Mouse (Mus musculus): ENCODE results near the gene Ccdc85b. TPM values are rescaled to one million over a fixed set of nuclear protein-coding genes. Genes with fewer than 3 reads are reported as not detected.
"Not testable (repeated sequence)": the region's sequence is repeated elsewhere in the genome, so short reads cannot be mapped to it uniquely, and the experiment has no call there.

Ccdc85b gene
- total and polyA plus RNA-seq, 2 experiments from 2014 or later = 15.6 to 19.4 TPM

DNA sequence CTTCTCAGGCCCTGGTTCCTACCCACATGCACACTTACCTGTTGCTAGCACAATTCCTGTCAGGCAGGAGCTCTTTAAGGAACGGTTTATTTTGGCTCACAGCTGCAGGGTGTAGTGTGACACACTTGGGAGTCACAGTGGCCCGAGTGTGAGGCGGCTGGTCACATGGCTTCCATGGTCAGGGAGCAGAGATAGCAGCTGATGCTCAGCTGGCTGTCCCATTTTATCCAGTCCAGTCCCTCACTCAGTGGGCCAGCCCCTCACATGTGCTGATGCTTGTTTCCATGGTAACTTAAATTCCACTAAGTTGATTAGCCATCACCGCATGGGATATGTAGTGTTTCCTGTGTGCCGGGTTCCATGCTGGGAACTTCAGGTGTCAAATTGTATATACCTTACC lies 45.7 kb downstream of the Ccdc85b start:
- H3K4me3 ChIP-seq (ENCODE audit: low read depth, low read length) = no peak overlapping the region
- no peaks in the 10 kb centered on the region for H3K27me3 ChIP-seq (ENCODE audit: insufficient read depth, low read length)
- H3K4me2 ChIP-seq (ENCODE audit: low read depth, low read length, poor library complexity, severe bottlenecking) = no peak overlapping the region
- WGBS = 65% methylated on average over 5 of the region's 5 CpGs
- no peak for TF ChIP-seq CTCF (IDR thresholded peaks at IDR 0.05)
- H3K36me3 ChIP-seq (ENCODE audit: insufficient read depth, low read length) = no peaks in the 10 kb centered on the region
- H3K9me3 ChIP-seq (ENCODE audit: low read length) = no peaks in the 10 kb centered on the region
- ATAC-seq (ENCODE audit: low FRiP score) (no peak), DNase-seq (ENCODE audit: low spot score) (no peak)
- H3K4me1 ChIP-seq (ENCODE audit: insufficient read depth, low read length) = peaks cover 4% of the 10 kb centered on the region; the same call in 1 of the 2 replicates
- H3K9ac ChIP-seq (replicated peaks; ENCODE audit: low read length, poor library complexity, severe bottlenecking) = no peak overlapping the region
- H3K27ac ChIP-seq (ENCODE audit: low read depth, low read length) = no peak overlapping the region

DNA sequence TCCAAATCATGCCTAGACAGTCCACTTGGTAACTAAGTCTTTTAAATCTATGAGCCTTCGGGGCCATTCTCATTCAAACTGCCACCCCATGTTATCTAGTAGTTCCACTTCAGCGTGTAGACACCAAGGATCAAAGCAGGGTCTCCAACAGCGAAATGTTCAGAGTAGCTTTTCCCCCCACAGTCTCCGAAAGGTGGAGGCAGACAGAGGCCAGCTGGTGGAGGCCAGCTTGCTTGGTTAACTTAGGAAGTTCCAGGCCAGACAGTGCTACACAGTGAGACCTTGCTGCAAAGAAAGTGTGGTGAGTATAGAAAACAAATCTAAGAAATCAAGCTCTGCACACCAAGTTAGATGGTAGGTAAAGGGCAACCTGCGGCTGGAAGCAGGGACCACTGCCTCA lies 47.1 kb downstream of the Ccdc85b start:
- WGBS = 87% methylated on average over 5 of the region's 5 CpGs
- Histone ChIP-seq H3K9me3 (ENCODE audit: low read length) (no peaks in the 10 kb centered on the region), H3K9ac (replicated peaks; ENCODE audit: low read length, poor library complexity, severe bottlenecking) (no peak overlapping the region), H3K4me3 (ENCODE audit: low read depth, low read length) (no peak overlapping the region), H3K27me3 (ENCODE audit: insufficient read depth, low read length) (no peaks in the 10 kb centered on the region), H3K36me3 (ENCODE audit: insufficient read depth, low read length) (no peaks in the 10 kb centered on the region), H3K4me1 (ENCODE audit: insufficient read depth, low read length) (peaks cover 4% of the 10 kb centered on the region; the same call in 1 of the 2 replicates), H3K27ac (ENCODE audit: low read depth, low read length) (no peak overlapping the region), H3K4me2 (ENCODE audit: low read depth, low read length, poor library complexity, severe bottlenecking) (no peak overlapping the region)
- ATAC-seq (ENCODE audit: low FRiP score) = no peak
- DNase-seq (ENCODE audit: low spot score) = no peak
- no peak for TF ChIP-seq CTCF (IDR thresholded peaks at IDR 0.05)

DNA sequence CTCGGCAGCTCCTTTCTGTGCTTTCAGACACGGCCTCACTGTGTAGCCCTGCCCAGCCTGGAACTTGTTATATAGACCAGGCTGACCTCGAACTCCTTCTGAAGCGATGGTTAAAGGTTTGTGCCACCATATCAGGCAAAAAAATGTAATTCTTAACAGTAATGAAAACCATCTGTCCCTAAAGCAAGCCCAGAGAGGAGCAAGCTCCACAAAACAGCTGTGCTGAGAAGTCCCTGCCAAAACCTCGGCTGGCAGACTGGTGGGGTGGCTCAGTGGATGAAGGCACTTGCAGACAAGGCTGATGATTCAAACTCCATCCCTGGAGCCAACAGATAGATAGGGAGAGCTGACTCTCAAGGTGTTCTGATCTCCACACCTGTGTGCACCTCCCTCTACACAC lies 48.6 kb downstream of the Ccdc85b start:
- no peak for TF ChIP-seq CTCF (IDR thresholded peaks at IDR 0.05)
- H3K4me1 ChIP-seq (ENCODE audit: insufficient read depth, low read length) = peaks cover 4% of the 10 kb centered on the region; the same call in 1 of the 2 replicates
- no peaks in the 10 kb centered on the region for H3K9me3 ChIP-seq (ENCODE audit: low read length)
- 80% methylated on average over 5 of the region's 5 CpGs for WGBS
- no peaks in the 10 kb centered on the region for H3K36me3 ChIP-seq (ENCODE audit: insufficient read depth, low read length)
- H3K27me3 ChIP-seq (ENCODE audit: insufficient read depth, low read length) = no peaks in the 10 kb centered on the region
- H3K9ac ChIP-seq (replicated peaks; ENCODE audit: low read length, poor library complexity, severe bottlenecking) = no peak overlapping the region
- DNase-seq (ENCODE audit: low spot score) (no peak), ATAC-seq (ENCODE audit: low FRiP score) (no peak)
- H3K4me3 ChIP-seq (ENCODE audit: low read depth, low read length) = no peak overlapping the region
- no peak overlapping the region for H3K4me2 ChIP-seq (ENCODE audit: low read depth, low read length, poor library complexity, severe bottlenecking)
- no peak overlapping the region for H3K27ac ChIP-seq (ENCODE audit: low read depth, low read length)

DNA sequence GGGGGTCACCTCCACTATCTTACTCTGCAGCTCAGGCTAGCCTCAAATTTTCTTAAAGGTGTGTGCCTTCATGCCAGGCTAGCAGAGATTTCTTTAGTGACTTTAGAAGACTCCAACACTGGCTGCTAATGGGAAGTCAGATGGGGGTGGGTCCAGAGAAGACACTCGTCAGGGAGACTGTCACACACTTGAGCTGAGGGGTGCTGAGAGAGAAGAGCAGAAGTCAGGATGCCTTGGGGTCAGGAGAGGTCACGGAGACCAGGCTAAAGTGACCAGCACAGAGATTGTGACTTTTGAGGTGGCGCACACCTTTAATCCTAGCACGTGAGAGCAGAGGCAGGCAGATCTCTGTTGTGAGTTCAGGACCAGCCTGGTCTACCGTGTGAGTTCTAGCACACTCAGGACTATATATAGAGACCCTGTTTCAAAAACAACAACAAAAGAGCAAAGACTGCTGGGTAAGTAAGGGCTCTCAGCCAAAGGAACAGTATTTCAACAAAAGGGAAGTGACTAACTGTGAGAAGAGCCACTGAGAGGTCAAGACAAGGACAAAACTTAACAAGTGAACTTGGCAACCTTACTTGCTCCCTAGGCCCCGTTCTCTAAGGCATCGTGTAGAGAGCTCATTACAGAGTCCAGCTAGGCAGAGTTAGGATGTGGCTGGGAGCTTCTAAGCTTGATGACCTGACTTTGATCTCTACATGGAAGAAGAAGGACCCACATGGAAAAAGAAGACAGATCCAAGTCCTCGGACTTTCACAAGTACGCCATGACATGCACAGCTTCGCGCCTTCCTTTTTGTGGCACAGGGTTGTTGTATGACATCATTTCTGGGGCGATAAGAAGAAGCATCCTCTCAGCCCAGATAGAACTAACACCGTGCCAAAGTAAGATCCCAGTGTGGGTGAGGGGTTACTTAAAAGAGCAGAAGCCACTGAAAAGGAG lies 49.4 kb downstream of the Ccdc85b start:
- Histone ChIP-seq H3K9me3 (ENCODE audit: low read length) (no peaks in the 10 kb centered on the region), H3K9ac (replicated peaks; ENCODE audit: low read length, poor library complexity, severe bottlenecking) (no peak overlapping the region), H3K27ac (ENCODE audit: low read depth, low read length) (no peak overlapping the region), H3K4me1 (ENCODE audit: insufficient read depth, low read length) (peaks cover 4% of the 10 kb centered on the region; the same call in 1 of the 2 replicates), H3K27me3 (ENCODE audit: insufficient read depth, low read length) (no peaks in the 10 kb centered on the region), H3K4me2 (ENCODE audit: low read depth, low read length, poor library complexity, severe bottlenecking) (no peak overlapping the region), H3K36me3 (ENCODE audit: insufficient read depth, low read length) (no peaks in the 10 kb centered on the region), H3K4me3 (ENCODE audit: low read depth, low read length) (no peak overlapping the region)
- DNase-seq (ENCODE audit: low spot score) = no peak
- WGBS = 88% methylated on average over 13 of the region's 13 CpGs
- ATAC-seq (ENCODE audit: low FRiP score) = no peak
- no peak for TF ChIP-seq CTCF (IDR thresholded peaks at IDR 0.05)

DNA sequence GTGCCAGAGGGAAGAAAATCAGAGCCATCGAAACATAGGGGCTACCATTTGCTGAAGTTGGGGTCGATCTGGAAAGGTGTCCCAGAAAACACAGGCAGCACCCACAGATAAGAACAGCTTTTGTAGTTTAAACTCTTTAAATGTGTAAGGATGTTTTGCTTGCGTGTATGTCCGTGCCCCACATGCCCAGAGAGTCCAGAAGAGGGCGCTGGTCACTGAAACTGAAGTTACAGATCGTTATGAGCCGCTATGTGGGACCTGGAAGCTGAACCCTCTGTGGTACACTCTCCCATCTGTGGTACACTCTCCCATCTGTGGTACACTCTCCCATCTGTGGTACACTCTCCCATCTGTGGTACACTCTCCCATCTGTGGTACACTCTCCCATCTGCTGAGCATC lies 50.6 kb downstream of the Ccdc85b start:
- Histone ChIP-seq H3K4me3 (ENCODE audit: low read depth, low read length) (peak overlapping the region; percentile 55), H3K4me1 (ENCODE audit: insufficient read depth, low read length) (peaks cover 4% of the 10 kb centered on the region; the same call in 1 of the 2 replicates), H3K27ac (ENCODE audit: low read depth, low read length) (peak overlapping the region; percentile 83), H3K9ac (replicated peaks; ENCODE audit: low read length, poor library complexity, severe bottlenecking) (peak overlapping the region; percentile 71), H3K27me3 (ENCODE audit: insufficient read depth, low read length) (no peaks in the 10 kb centered on the region), H3K36me3 (ENCODE audit: insufficient read depth, low read length) (no peaks in the 10 kb centered on the region), H3K9me3 (ENCODE audit: low read length) (no peaks in the 10 kb centered on the region), H3K4me2 (ENCODE audit: low read depth, low read length, poor library complexity, severe bottlenecking) (peak overlapping the region; percentile 63)
- ATAC-seq (ENCODE audit: low FRiP score) (peak; percentile 75; the same call in 1 of the 2 replicates), DNase-seq (ENCODE audit: low spot score) (peak; percentile 73)
- TF ChIP-seq CTCF (IDR thresholded peaks at IDR 0.05) = peak; percentile 73
- WGBS = 11% methylated on average over 7 of the region's 7 CpGs

DNA sequence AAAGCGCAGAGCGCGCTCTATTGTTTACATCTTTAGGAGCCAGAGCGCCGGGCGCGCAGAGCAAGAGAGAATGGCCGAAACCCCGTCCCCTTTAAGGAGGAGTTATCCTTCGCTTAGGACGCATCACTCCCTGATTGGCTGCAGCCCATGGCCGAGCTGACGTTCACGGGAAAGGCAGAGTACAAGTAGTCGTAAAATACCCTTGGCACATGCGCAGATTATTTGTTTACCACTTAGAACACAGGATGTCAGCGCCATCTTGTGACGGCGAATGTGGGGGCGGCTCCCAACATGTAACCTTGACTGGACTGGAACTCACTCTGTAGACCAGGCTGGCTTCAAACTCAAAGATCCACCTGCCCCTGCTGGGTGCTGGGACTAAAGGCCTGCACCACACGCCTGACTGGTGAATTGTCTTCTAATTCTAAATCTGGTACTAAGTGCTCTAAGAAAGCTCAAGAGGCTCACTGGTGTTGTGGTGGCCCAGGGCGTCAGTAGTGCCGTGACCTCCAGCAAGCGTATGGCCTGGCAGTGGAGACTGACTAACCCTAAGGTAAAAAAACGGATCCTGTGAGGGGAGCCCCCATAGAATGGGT lies 51.1 kb downstream of the Ccdc85b start:
- not testable (repeated sequence) for H3K9me3 ChIP-seq (ENCODE audit: low read length); H3K4me1 ChIP-seq (ENCODE audit: insufficient read depth, low read length); H3K27me3 ChIP-seq (ENCODE audit: insufficient read depth, low read length); H3K36me3 ChIP-seq (ENCODE audit: insufficient read depth, low read length)
- Histone ChIP-seq H3K4me3 (ENCODE audit: low read depth, low read length) (peak overlapping the region; percentile 55), H3K4me2 (ENCODE audit: low read depth, low read length, poor library complexity, severe bottlenecking) (peak overlapping the region; percentile 63), H3K27ac (ENCODE audit: low read depth, low read length) (peak overlapping the region; percentile 83), H3K9ac (replicated peaks; ENCODE audit: low read length, poor library complexity, severe bottlenecking) (peak overlapping the region; percentile 71)
- 16% methylated on average over 20 of the region's 25 CpGs for WGBS
- peak; percentile 24 for TF ChIP-seq CTCF (IDR thresholded peaks at IDR 0.05)
- ATAC-seq (ENCODE audit: low FRiP score) (peak; percentile 76), DNase-seq (ENCODE audit: low spot score) (peak; percentile 45)
